Comparison of ENCODE assay signal across 8 mouse cellular contexts in genomic region chr8:87962514-87963225, GRCm38 (mm10). TPM values are rescaled to one million over a fixed set of nuclear protein-coding genes. Genes with fewer than 3 reads are reported as not detected.
A peak's percentile ranks its signal among the peaks of the same experiment; 100 is the strongest.
DNase-seq lines count a peak whose midpoint lies in the region; ATAC-seq and TF ChIP-seq lines count a peak whose summit lies in the region.

No protein-coding gene starts in this region.

- H3K9ac ChIP-seq in embryonic facial prominence, embryonic 12.5 days = peak overlapping the region; percentile 40; the same call in 1 of the 2 replicates
- peak overlapping the region; percentile 30; the same call in 1 of the 2 replicates for H3K9ac ChIP-seq in hindbrain, embryonic 15.5 days

- H3K27ac ChIP-seq in layer of hippocampus, adult 2 months = no peak overlapping the region
- peak overlapping the region; percentile 30 for H3K27ac ChIP-seq in embryonic facial prominence, embryonic 12.5 days
- H3K27ac ChIP-seq in hindbrain, embryonic 15.5 days (replicated peaks) = no peak overlapping the region

- ATAC-seq in embryonic facial prominence, embryonic 12.5 days (ENCODE audit: insufficient number of reproducible peaks, insufficient read depth, low FRiP score, low TSS enrichment) = no peak
- ATAC-seq in hindbrain, embryonic 15.5 days (ENCODE audit: low FRiP score, low read depth) = no peak
- ATAC-seq in granulocyte monocyte progenitor cell, adult 5-6 weeks (replicated peaks; ENCODE audit: poor library complexity, severe bottlenecking) = no peak

- peaks cover 10% of the 10 kb centered on the region for H3K27me3 ChIP-seq in embryonic facial prominence, embryonic 12.5 days
- no peaks in the 10 kb centered on the region for H3K27me3 ChIP-seq in hindbrain, embryonic 15.5 days

- H3K36me3 ChIP-seq in embryonic facial prominence, embryonic 12.5 days = no peaks in the 10 kb centered on the region
- no peaks in the 10 kb centered on the region for H3K36me3 ChIP-seq in hindbrain, embryonic 15.5 days

- H3K4me1 ChIP-seq in embryonic facial prominence, embryonic 12.5 days = peaks cover 32% of the 10 kb centered on the region
- H3K4me1 ChIP-seq in hindbrain, embryonic 15.5 days (replicated peaks) = peaks cover 44% of the 10 kb centered on the region

- H3K4me3 ChIP-seq in layer of hippocampus, adult 2 months = peak overlapping the region; percentile 78
- H3K4me3 ChIP-seq in embryonic facial prominence, embryonic 12.5 days = peak overlapping the region; percentile 90
- H3K4me3 ChIP-seq in hindbrain, embryonic 15.5 days = peak overlapping the region; percentile 89

- peak overlapping the region; percentile 93 for H3K4me2 ChIP-seq in embryonic facial prominence, embryonic 12.5 days (replicated peaks)
- peak overlapping the region; percentile 92 for H3K4me2 ChIP-seq in hindbrain, embryonic 15.5 days

- 0 out of 2 replicates have a peak, but pooled peaks have one; percentile 4 for TF ChIP-seq CTCF in layer of hippocampus, adult 2 months (conservative IDR thresholded peaks at IDR 0.05)

- DNase-seq in layer of hippocampus, adult 2 months (ENCODE audit: low spot score in 2 of 2) = no peak
- no peak for DNase-seq in layer of hippocampus, postnatal 10 days (ENCODE audit: low spot score in 2 of 2)
- peak; percentile 57 for DNase-seq in neural tube, embryonic 10.5 days (ENCODE audit: extremely low spot score, low spot score)
- no peak for DNase-seq in layer of hippocampus, adult 18-20 months (ENCODE audit: low spot score in 2 of 2)
- DNase-seq in ovary, postnatal 14 days (ENCODE audit: low spot score) = no peak

- H3K9me3 ChIP-seq in embryonic facial prominence, embryonic 12.5 days = no peaks in the 10 kb centered on the region
- no peaks in the 10 kb centered on the region for H3K9me3 ChIP-seq in hindbrain, embryonic 15.5 days

- 3% methylated on average over 26 of the region's 26 CpGs for WGBS in embryonic facial prominence, embryonic 12.5 days
- WGBS in hindbrain, embryonic 15.5 days = 3% methylated on average over 26 of the region's 26 CpGs

RNA-seq across cellular contexts. Expression of gene Zfp423, which starts 3.3 kb away (rescaled TPM):
- 10 to 100 TPM; 24.0 to 26.6 TPM for total RNA-seq in layer of hippocampus, adult 2 months (2021)
- total RNA-seq in layer of hippocampus, postnatal 10 days (2021) = 10 to 100 TPM; 20.9 to 27.1 TPM
- polyA plus RNA-seq in embryonic facial prominence, embryonic 12.5 days (2016; fragmentation: Nextera tagmentation; extraction: Ambion mirVana) = 33.5 and 36.5 TPM in 2 replicates
- polyA plus RNA-seq in hindbrain, embryonic 15.5 days (2015; fragmentation: Nextera tagmentation; extraction: Ambion mirVana) = 28.6 and 33.4 TPM in 2 replicates
- 10 to 100 TPM; 37.0 to 42.7 TPM for total RNA-seq in layer of hippocampus, adult 18-20 months (2021)
- not detected in 2 replicates for total RNA-seq in granulocyte monocyte progenitor cell, adult 5-6 weeks (2014; fragmentation: Nextera tagmentation)
- total RNA-seq in granulocyte monocyte progenitor cell, adult 5-6 weeks (2017) = not detected in 2 replicates

Comparison
In these comparisons a context has a peak if more than half of its experiments do, and no peak if none do; other contexts are left out.
1. RNA of gene Zfp423, which starts 3.3 kb away (total RNA-seq): 37.0 to 42.7 TPM in layer of hippocampus, adult 18-20 months, 20.9 to 27.1 TPM in layer of hippocampus, postnatal 10 days and 24.0 to 26.6 TPM in layer of hippocampus, adult 2 months; not detected in granulocyte monocyte progenitor cell, adult 5-6 weeks; every median in the first group is over 10 times any median in the second.
2. Peak in every context shown above with its lines, with median percentiles within 50 percentile points of each other: H3K4me3 ChIP-seq.